Mouse (Mus musculus) retina, adult 2 months (tissue): ENCODE results near the gene Sass6.
"Not testable (repeated sequence)": the region's sequence is repeated elsewhere in the genome, so short reads cannot be mapped to it uniquely, and the experiment has no call there.

ENCODE experiments used
- DNase-seq: peaks from one replicate; pipeline ENCODE4 v3.0.0-alpha.2; 2012; ENCODE audit warnings: low read depth, low spot score

Sass6 gene

DNA sequence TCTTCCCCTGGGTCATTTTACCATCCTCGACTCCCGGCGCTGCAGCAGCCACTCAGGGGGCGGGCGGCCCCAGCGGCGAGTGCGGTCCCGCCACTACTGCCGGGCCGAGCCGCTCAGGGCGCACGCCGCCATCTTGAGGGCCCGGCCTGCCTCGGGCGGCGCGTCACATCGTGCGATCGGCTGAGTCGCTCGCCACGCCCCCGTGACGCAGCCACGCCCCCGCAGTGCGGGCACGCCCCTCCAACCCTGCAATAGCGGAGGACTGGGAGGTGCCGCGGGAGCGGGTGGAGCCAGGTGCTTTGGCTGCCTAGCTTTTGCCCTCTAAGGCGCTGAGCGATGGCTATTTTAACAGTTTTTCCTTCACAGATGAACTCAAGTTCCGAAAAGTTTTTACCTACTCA, 67.7 kb downstream of the Sass6 start, which contains the start of gene Mfsd14a:
TSS of gene Mfsd14a (minus strand) at position 215 of the 401 bp plus-strand sequence.
- peak; percentile 83 for DNase-seq

DNA sequence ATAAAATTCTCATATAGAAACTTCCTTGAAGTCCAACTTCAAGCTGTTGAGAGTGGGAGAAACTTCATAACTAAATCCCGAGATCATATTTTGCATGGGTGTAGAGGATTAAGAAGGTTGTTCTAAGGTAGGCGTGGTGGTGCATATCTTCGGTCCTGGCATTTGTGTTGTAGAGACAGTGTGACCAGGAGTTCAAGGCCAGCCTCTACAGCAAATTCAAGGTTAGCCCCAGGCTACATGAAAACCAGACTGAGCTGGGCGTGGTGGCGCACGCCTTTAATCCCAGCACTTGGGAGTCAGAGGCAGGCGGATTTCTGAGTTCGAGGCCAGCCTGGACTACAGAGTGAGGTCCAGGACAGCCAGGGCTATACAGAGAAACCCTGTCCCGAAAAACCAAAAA, 69.5 kb downstream of the Sass6 start:
- not testable (repeated sequence) for DNase-seq
